Mouse (Mus musculus) heart, postnatal 25 days (tissue): ENCODE measurements around the gene Lactb. TPM values are rescaled to one million over a fixed set of nuclear protein-coding genes. Genes with fewer than 3 reads are reported as not detected.
A peak's percentile ranks its signal among the peaks of the same experiment; 100 is the strongest.

Experiments
- DNase-seq: peaks from one replicate; pipeline ENCODE4 v3.0.0; 2022; ENCODE audit warnings: low spot score
- intact Hi-C: fragments of 180-260 bp; cut with DNase I; formaldehyde crosslinking; loops from one replicate; pipeline ENCODE4 v1.15.1; 2025
- total RNA-seq, 2 experiments: library from RNA; stranded (reverse); gene quantifications; 2 replicates each; pipeline ENCODE4 v1.2.3; 2021

Lactb gene
- 10 to 100 TPM; 21.2 to 22.5 TPM for total RNA-seq

- intact Hi-C loops, result loop anchor here (1.0 kb wide), 1 partner anchor 29 kb away; the partner anchor contains the start of gene Rps27l
These were observed at the start of gene Lactb for GRCm38 (mm10) chr9:66975239-66975645. Gene Lactb (minus strand): TSS chr9:66975484.

GRCm38 (mm10) chr9:67023371-67023770 is 48.1 kb upstream of the Lactb start:
- intact Hi-C loops, result no loop called here
- no peak for DNase-seq

More at GRCm38 (mm10) chr9:66975239-66975645, at the start of gene Lactb:
- peak; percentile 88 for DNase-seq

DNA sequence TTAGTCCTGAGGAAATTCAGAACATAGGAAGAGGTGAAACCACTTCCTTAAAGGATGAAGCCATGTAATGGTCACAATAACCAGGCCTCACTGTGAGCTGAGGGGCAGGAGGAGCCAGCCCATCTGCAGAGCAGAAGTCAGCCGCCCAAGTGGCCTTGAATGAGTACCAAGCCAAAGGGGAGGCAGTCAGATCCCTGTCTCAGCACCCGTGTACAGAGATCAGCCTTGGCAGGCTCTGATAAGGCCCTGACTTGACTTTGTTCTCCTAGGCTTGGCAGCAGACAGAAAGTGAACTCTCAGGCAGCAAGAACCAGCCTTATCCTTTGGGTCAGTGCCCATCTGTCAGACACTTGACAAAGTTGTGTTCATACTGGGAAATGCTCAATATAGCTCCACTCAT is 44.8 kb upstream of the Lactb start:
- intact Hi-C loops, result no loop called here
- DNase-seq, result no peak

- intact Hi-C loops, result no loop called here
- DNase-seq, result no peak
These were observed 38.2 kb upstream of the Lactb start for GRCm38 (mm10) chr9:67013501-67013900.

DNA sequence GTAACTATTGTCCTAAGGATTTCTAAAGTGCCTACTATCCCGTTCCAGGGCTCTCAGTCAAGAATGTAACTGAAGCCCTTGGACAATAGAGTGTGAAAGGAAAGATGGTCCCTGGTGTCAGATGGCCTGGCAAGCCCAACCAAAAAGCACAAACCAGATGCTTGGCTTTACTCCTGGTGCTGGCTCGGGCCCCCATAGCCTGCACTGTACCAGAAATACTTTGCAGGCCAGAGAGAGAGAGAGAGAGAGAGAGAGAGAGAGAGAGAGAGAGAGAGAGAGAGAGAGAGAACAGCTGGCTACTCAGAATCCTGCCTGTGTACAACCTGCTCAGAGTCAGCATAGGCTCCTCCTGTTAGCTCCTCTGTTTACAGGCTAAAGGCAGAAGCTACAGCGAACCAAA is 37.2 kb upstream of the Lactb start:
- intact Hi-C loops, result no loop called here

GRCm38 (mm10) chr9:67011483-67011882 is 36.2 kb upstream of the Lactb start:
- intact Hi-C loops, result no loop called here
- no peak for DNase-seq

More for the DNA sequence above, 37.2 kb upstream of the Lactb start:
- DNase-seq, result peak; percentile 56

- intact Hi-C loops, result no loop called here
- DNase-seq, result no peak
These were observed 33.5 kb upstream of the Lactb start for GRCm38 (mm10) chr9:67008781-67009180.

DNA sequence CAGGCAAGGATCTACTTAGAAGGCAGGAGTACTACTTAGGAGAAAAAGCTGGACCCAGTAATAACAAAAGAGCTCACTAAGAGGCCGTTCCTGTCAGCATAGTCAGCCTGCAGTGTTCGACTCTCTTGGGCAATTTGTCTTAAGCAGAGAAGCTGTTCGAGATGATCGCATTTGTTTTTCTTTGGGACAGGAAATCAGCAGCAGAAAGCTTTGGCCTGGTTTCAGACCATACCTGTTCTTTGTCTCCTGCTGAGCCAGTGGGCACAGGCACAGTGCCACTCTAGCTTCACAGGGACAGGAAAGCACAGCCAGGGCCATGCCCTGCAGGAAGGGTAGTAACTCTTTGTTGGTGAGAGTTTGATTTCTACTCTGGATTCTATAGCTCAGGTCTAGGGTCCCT is 31.1 kb upstream of the Lactb start:
- intact Hi-C loops, result no loop called here
- DNase-seq, result no peak

- intact Hi-C loops, result no loop called here
- no peak for DNase-seq
These were observed 30.0 kb upstream of the Lactb start for GRCm38 (mm10) chr9:67005161-67005742.

- intact Hi-C loops, result loop anchor here (5.0 kb wide), 3 partner anchors 154 to 269 kb away; no protein-coding TSS in a partner anchor
- no peak for DNase-seq
These were observed 28.4 kb upstream of the Lactb start for GRCm38 (mm10) chr9:67003656-67004055.

DNA sequence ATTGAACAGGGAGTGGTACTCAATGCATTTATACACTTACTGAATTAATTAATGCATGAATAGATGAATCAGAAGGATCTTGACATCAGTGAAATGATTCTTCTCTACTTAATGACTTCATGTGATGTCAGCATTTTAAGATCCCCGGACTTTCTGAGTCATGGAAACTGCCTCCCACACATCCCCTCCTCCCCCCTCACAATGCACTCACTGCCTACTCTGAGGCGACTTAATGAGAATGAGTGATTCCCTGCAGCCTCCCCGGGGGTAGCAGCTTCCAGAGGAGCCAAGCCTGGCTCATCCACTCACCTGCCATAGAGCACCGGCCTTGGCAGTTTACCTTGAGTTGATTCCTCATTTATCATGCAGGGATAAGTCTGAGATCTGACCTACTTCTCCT is 27.9 kb upstream of the Lactb start:
- DNase-seq, result no peak
- intact Hi-C loops, result loop anchor here (5.0 kb wide), 3 partner anchors 154 to 269 kb away; no protein-coding TSS in a partner anchor

DNA sequence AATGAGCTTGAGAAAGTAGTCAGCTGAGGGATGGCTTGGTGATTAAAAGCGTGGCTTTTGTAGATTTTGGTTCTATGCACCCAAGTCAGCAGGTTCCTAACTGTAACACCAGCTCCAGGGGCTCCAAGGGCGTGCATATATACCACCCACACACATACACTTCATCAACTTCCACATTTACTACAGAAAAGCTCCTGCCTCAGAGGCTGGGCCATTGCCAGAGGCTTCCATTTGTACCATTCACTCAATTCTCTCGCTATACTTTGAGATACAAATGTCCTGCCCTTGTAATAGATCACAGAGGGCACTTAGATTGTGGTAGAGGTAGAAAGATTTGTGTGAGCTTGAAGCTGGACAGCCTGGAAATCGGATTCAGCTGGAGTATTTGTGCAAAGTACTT is 26.2 kb upstream of the Lactb start:
- DNase-seq, result no peak
- intact Hi-C loops, result loop anchor here (1.0 to 5.0 kb wide), 4 partner anchors 43 to 271 kb away; no protein-coding TSS in a partner anchor

- intact Hi-C loops, result loop anchor here (1.0 to 5.0 kb wide), 4 partner anchors 43 to 271 kb away; no protein-coding TSS in a partner anchor
- DNase-seq, result peak; percentile 53
These were observed 25.8 kb upstream of the Lactb start for GRCm38 (mm10) chr9:67001050-67001449.

DNA sequence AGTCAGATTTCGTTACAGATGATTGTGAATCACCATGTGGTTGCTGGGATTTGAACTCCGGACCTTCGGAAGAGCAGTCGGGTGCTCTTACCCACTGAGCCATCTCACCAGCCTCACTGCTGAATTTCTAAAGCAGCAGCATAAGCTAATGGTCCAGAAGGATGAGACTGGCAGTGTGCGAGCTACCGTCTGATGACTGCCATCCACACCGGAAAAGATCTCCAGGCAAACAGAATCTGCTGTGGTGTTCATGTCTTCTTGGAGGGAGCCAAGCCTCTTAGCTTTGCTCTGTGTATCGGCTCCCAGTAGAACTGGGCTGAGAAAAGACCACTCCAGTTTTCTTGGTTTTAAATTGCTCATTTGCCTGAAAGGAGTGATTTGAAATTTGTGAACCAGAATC is 24.4 kb upstream of the Lactb start:
- intact Hi-C loops, result loop anchor here (5.0 kb wide), 3 partner anchors 158 to 273 kb away; no protein-coding TSS in a partner anchor

DNA sequence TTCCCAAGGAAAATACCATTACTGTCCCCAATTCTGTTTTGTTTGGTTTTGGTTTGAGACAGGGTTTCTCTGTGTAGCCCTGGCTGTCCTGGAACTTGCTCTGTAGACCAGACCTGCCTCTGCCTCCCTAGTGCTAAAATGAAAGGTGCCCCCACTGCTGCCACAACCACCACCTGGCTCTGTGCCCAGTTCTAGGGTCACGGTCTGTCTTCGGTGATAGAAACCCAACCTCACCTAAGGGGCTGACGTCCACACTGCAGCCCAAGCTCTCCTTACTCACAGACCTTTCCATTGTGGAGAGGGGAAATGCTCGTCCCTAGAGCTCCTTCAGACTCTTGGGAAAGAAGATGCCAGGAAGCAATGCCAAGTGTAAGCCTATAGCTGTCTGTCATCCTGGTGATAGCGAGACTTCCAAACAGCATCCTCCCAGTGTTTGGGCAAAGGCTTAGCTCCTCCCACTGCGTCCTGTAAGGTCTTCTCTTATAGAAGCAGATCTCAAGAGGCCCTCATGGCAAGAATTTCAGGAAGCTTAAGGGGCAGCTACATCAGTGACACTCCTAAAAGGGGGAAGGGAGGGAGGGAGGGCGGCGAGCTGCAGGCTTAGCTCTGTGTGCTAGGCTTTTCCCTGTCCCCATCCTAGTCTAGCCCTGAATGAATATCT is 16.6 kb upstream of the Lactb start:
- intact Hi-C loops, result no loop called here

More for the DNA sequence above, 24.4 kb upstream of the Lactb start:
- DNase-seq, result no peak

DNA sequence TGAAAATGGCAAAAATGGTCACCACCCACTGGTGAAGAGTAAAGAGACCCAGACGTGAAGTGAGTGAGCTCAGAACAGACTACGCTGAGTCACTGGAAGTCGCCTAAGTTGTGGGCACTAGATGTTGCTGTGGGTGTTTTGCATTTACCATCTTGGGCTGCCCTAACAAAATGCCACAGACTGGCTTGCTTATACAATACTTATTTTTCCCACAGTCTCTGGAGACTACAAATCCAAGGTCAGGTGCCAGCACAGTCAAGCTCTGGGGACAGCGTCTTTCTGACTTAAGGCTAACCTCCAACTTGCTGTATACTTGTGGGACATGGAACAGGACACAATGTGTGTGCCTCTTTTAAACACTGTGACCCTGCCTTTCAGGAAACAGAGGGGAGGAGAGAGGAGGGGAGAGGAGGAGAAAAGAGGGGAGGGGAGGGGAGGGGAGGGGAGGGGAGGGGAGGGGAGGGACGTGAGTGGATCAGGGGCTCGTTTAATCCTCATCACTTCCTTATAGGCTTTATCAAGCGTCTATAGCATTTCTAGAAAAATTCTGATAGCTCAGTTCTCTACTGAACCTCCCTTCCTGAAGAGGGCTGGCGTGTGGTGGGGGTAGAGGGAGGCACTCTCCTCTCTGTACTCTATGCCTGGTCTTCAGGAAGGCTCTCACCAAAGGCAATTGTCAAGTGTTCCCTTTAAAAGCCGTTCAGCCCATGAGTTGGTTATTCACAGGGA is 15.9 kb upstream of the Lactb start:
- intact Hi-C loops, result no loop called here
- no peak for DNase-seq

More for the DNA sequence above, 16.6 kb upstream of the Lactb start:
- DNase-seq, result no peak

DNA sequence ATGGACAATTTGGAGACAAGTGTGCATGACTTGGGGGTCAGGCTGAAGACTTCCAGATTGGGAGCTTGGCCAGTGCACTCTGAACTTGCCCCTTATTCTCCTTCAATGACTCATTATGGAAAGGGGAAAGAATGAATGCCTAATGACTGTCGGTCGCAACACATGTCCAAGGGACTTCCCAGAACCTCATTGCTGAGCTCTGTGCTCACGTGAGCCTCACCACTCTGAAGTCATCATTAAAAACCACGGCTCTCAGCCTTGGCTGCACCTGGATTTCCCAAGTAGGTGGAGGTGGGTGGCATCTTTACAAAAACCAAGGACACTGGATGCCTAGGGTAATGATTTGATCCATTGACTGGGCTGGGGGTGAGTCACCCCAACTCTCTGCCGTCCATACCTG is 14.8 kb upstream of the Lactb start:
- DNase-seq, result no peak
- intact Hi-C loops, result no loop called here

DNA sequence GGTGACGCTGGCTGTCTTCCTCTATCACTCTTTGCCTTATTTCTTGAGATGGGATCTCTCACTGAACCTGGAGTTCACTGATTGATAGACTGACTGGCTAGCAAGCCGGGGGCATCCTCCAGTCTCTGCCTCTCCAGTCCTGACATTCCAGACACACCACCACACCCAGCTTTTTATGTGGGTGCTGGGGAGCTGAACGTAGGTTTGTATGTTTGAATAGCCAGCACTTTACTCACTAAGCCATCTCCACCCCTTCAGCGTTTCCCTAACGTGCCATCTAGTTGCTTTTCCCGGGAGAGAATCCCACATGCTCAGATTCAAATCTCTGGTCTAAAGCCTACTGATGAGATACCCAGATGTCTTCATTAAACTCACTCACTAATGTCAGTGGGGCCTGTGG is 14.3 kb upstream of the Lactb start:
- no peak for DNase-seq
- intact Hi-C loops, result no loop called here

DNA sequence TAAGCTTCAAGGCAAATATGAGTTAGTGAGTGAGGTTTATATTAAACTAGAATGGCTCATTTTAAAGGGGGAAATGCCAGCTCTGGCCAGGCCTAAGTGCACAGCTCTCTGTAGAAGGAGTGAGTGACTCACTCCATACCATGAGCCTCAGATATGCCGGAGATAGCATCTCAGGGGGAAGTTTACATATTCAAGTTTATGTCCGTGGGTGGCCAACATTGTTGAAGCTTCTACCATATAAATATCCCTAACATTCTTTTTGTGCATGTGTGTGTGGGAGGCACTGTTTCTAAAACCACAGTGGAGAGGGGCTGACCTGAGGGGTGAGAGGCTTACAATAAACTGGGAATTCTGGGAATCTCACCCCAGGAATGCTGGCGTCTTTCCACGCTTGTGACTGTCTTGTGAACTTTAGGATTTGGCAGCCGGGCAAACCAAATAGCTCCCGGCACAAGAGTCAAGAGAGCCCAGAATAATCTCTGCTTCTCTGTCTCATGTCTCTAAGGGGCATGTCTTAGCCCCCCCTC is 13.7 kb upstream of the Lactb start:
- intact Hi-C loops, result no loop called here
- DNase-seq, result no peak

GRCm38 (mm10) chr9:66988198-66988887 is 13.1 kb upstream of the Lactb start:
- intact Hi-C loops, result no loop called here
- no peak for DNase-seq
